ENCODE assay signal across 16 mouse cellular contexts in genomic region chr13:107576701-107577100, GRCm38 (mm10).
"Had no signal": no experiment of that assay in that cellular context is flagged by ENCODE, and none has a peak within 500 bp of the region (broad histone marks: within the 10 kb centered on the region; RNA-seq: fewer than 3 reads in every experiment).

No protein-coding gene starts in this region.

- H3K27me3 ChIP-seq: intestine, embryonic 15.5 days; limb, embryonic 13.5 days; midbrain, embryonic 13.5 days; neural tube, embryonic 15.5 days had no signal

- ATAC-seq: intestine, embryonic 15.5 days; lung, postnatal 0 days; midbrain, embryonic 13.5 days had no signal

- DNase-seq: kidney, adult 18-20 months; kidney, postnatal 10 days; kidney, postnatal 4 days; left cerebral cortex, postnatal 4 days; lung, adult 2 months; lung, postnatal 36 days; right cerebral cortex, adult 18-20 months; right cerebral cortex, postnatal 25 days; thymus, postnatal 25 days had no signal

- H3K4me1 ChIP-seq: intestine, embryonic 15.5 days; limb, embryonic 13.5 days; midbrain, embryonic 13.5 days; neural tube, embryonic 15.5 days had no signal

- H3K4me2 ChIP-seq: intestine, embryonic 15.5 days; limb, embryonic 13.5 days; midbrain, embryonic 13.5 days; neural tube, embryonic 15.5 days had no signal

- H3K4me3 ChIP-seq: intestine, embryonic 15.5 days; layer of hippocampus, adult 2 months; limb, embryonic 13.5 days; midbrain, embryonic 13.5 days; myocyte; neural tube, embryonic 15.5 days had no signal

- H3K36me3 ChIP-seq: intestine, embryonic 15.5 days; limb, embryonic 13.5 days; midbrain, embryonic 13.5 days; neural tube, embryonic 15.5 days had no signal

- H3K9ac ChIP-seq: intestine, embryonic 15.5 days; limb, embryonic 13.5 days; midbrain, embryonic 13.5 days; neural tube, embryonic 15.5 days had no signal

- H3K9me3 ChIP-seq: intestine, embryonic 15.5 days; limb, embryonic 13.5 days; midbrain, embryonic 13.5 days; neural tube, embryonic 15.5 days had no signal

- H3K27ac ChIP-seq: intestine, embryonic 15.5 days; layer of hippocampus, adult 2 months; limb, embryonic 13.5 days; midbrain, embryonic 13.5 days; neural tube, embryonic 15.5 days had no signal
